Mouse (Mus musculus): Measurements from ENCODE around the gene Stpg2.
"Not testable (repeated sequence)": the region's sequence is repeated elsewhere in the genome, so short reads cannot be mapped to it uniquely, and the experiment has no call there.

Stpg2 gene

GRCm38 (mm10) chr3:139205444-139205998 is at the start of gene Stpg2:
Gene Stpg2, plus strand, starts transcription at chr3:139205694.
- in situ Hi-C loops (cut with MboI, MseI): loop anchor here (10.0 kb wide), 1 partner anchor 331 kb away; no protein-coding TSS in a partner anchor

- in situ Hi-C loops (cut with MboI, MseI): no loop called here
Measured at GRCm38 (mm10) chr3:139162146-139162545, 43.3 kb upstream of the Stpg2 start.

- in situ Hi-C loops (cut with MboI, MseI): no loop called here
Measured at GRCm38 (mm10) chr3:139162658-139163057, 42.8 kb upstream of the Stpg2 start.

GRCm38 (mm10) chr3:139168510-139169269 is 36.8 kb upstream of the Stpg2 start:
- in situ Hi-C loops (cut with MboI, MseI): no loop called here

- in situ Hi-C loops (cut with MboI, MseI): no loop called here
Measured at GRCm38 (mm10) chr3:139169740-139170139, 35.8 kb upstream of the Stpg2 start.

- in situ Hi-C loops (cut with MboI, MseI): loop anchor here (25.0 kb wide), 1 partner anchor 540 kb away; no protein-coding TSS in a partner anchor
Measured at GRCm38 (mm10) chr3:139176936-139177335, 28.6 kb upstream of the Stpg2 start.

- in situ Hi-C loops (cut with MboI, MseI): loop anchor here (25.0 kb wide), 1 partner anchor 554 kb away; no protein-coding TSS in a partner anchor
Measured at GRCm38 (mm10) chr3:139191541-139191940, 14.0 kb upstream of the Stpg2 start.

- in situ Hi-C loops (cut with MboI, MseI): loop anchor here (25.0 kb wide), 1 partner anchor 557 kb away; no protein-coding TSS in a partner anchor
Measured at GRCm38 (mm10) chr3:139193917-139194316, 11.6 kb upstream of the Stpg2 start.

- in situ Hi-C loops (cut with MboI, MseI): loop anchor here (25.0 kb wide), 1 partner anchor 561 kb away; no protein-coding TSS in a partner anchor
Measured at GRCm38 (mm10) chr3:139198412-139198811, 7.1 kb upstream of the Stpg2 start.

GRCm38 (mm10) chr3:139200324-139200723 is 5.2 kb upstream of the Stpg2 start:
- in situ Hi-C loops (cut with MboI, MseI): loop anchor here (10.0 kb wide), 1 partner anchor 326 kb away; no protein-coding TSS in a partner anchor

- in situ Hi-C loops (cut with MboI, MseI): no loop called here
Measured at GRCm38 (mm10) chr3:139216945-139217344, 11.5 kb downstream of the Stpg2 start.

GRCm38 (mm10) chr3:139225123-139225522 is 19.6 kb downstream of the Stpg2 start:
- in situ Hi-C loops (cut with MboI, MseI): no loop called here

GRCm38 (mm10) chr3:139226811-139227210 is 21.3 kb downstream of the Stpg2 start:
- in situ Hi-C loops (cut with MboI, MseI): no loop called here

- in situ Hi-C loops (cut with MboI, MseI): loop anchor here (5.0 kb wide), 1 partner anchor 603 kb away; no protein-coding TSS in a partner anchor
Measured at GRCm38 (mm10) chr3:139245219-139245618, 39.7 kb downstream of the Stpg2 start.

GRCm38 (mm10) chr3:139246508-139246907 is 41.0 kb downstream of the Stpg2 start:
- in situ Hi-C loops (cut with MboI, MseI): loop anchor here (5.0 kb wide), 1 partner anchor 604 kb away; no protein-coding TSS in a partner anchor

GRCm38 (mm10) chr3:139262359-139262758 is 56.9 kb downstream of the Stpg2 start:
- in situ Hi-C loops (cut with MboI, MseI): not testable (repeated sequence)

GRCm38 (mm10) chr3:139297909-139298308 is 92.4 kb downstream of the Stpg2 start:
- in situ Hi-C loops (cut with MboI, MseI): no loop called here

GRCm38 (mm10) chr3:139308078-139308809 is 102.8 kb downstream of the Stpg2 start:
- in situ Hi-C loops (cut with MboI, MseI): no loop called here

GRCm38 (mm10) chr3:139311721-139312120 is 106.2 kb downstream of the Stpg2 start:
- in situ Hi-C loops (cut with MboI, MseI): no loop called here

GRCm38 (mm10) chr3:139380494-139380893 is 175.0 kb downstream of the Stpg2 start:
- in situ Hi-C loops (cut with MboI, MseI): no loop called here

- in situ Hi-C loops (cut with MboI, MseI): no loop called here
Measured at GRCm38 (mm10) chr3:139397077-139397865, 191.8 kb downstream of the Stpg2 start.

Data from T-helper 1 cell (primary cell).